ENCODE assay signal across 10 mouse cellular contexts in genomic region chr8:123787254-123787897, GRCm38 (mm10). TPM values are rescaled to one million over a fixed set of nuclear protein-coding genes. Genes with fewer than 3 reads are reported as not detected.
DNase-seq lines count a peak whose midpoint lies in the region; ATAC-seq lines count a peak whose summit lies in the region.
"Had no signal": no experiment of that assay in that cellular context is flagged by ENCODE, and none has a peak within 500 bp of the region (broad histone marks: within the 10 kb centered on the region; RNA-seq: fewer than 3 reads in every experiment).

No protein-coding gene starts in this region.

- H3K9me3 ChIP-seq in heart, embryonic 14.5 days (ENCODE audit: control insufficient read depth, low read length): no peaks in the 10 kb centered on the region
- no peaks in the 10 kb centered on the region for H3K9me3 ChIP-seq in liver, embryonic 16.5 days (replicated peaks; ENCODE audit: control insufficient read depth, low read length)
- H3K9me3 ChIP-seq: hindbrain, embryonic 10.5 days had no signal

- WGBS in heart, embryonic 14.5 days: 34% methylated on average over 21 of the region's 21 CpGs
- 23% methylated on average over 21 of the region's 21 CpGs for WGBS in liver, embryonic 16.5 days (ENCODE audit: insufficient replicate concordance)

- H3K9ac ChIP-seq in heart, embryonic 14.5 days (ENCODE audit: low read length): no peak overlapping the region
- H3K9ac ChIP-seq in liver, embryonic 16.5 days (ENCODE audit: low read depth, low read length): no peak overlapping the region

- no peak overlapping the region for H3K27ac ChIP-seq in heart, embryonic 14.5 days (replicated peaks in 1 of 2; ENCODE audit: control insufficient read depth in 1 of 2, insufficient read depth in 1 of 2, low read depth in 2 of 2, low read length in 2 of 2)
- no peak overlapping the region for H3K27ac ChIP-seq in liver, embryonic 16.5 days (ENCODE audit: low read length)
- H3K27ac ChIP-seq: hindbrain, embryonic 10.5 days had no signal

- no peak for ATAC-seq in heart, embryonic 14.5 days (ENCODE audit: insufficient number of reproducible peaks, insufficient read depth, low FRiP score, low read depth)
- no peak for ATAC-seq in liver, embryonic 16.5 days (ENCODE audit: low read depth)

- DNase-seq in heart, postnatal 36 days: no peak
- peak; percentile 82 for DNase-seq in A20 (ENCODE audit: low read depth, low spot score)
- DNase-seq in MN1 (ENCODE audit: low spot score): peak; percentile 86
- no peak for DNase-seq in urinary bladder, adult 18-20 months (ENCODE audit: low spot score in 2 of 2)
- DNase-seq in ovary, postnatal 14 days (ENCODE audit: low spot score): no peak
- DNase-seq in frontal cortex, adult 2 months (ENCODE audit: extremely low spot score in 1 of 2, low spot score in 1 of 2): no peak
- DNase-seq: right cerebral cortex, postnatal 4 days had no signal

- no peaks in the 10 kb centered on the region for H3K36me3 ChIP-seq in heart, embryonic 14.5 days (ENCODE audit: control insufficient read depth, insufficient read depth, low read length)
- H3K36me3 ChIP-seq in liver, embryonic 16.5 days (ENCODE audit: control insufficient read depth, insufficient read depth): no peaks in the 10 kb centered on the region
- H3K36me3 ChIP-seq: hindbrain, embryonic 10.5 days had no signal

- H3K4me2 ChIP-seq in heart, embryonic 14.5 days (ENCODE audit: low read length): peak overlapping the region; percentile 41
- peak overlapping the region; percentile 32 for H3K4me2 ChIP-seq in liver, embryonic 16.5 days (ENCODE audit: low read depth, low read length)

- no peak overlapping the region for H3K4me3 ChIP-seq in heart, embryonic 14.5 days (ENCODE audit: control insufficient read depth in 1 of 2, insufficient read depth in 1 of 2, low read depth in 1 of 2, low read length in 2 of 2)
- H3K4me3 ChIP-seq in liver, embryonic 16.5 days (ENCODE audit: low read depth, low read length): peak overlapping the region; percentile 6; the same call in 1 of the 2 replicates
- H3K4me3 ChIP-seq: hindbrain, embryonic 10.5 days had no signal

- H3K27me3 ChIP-seq in heart, embryonic 14.5 days (ENCODE audit: control insufficient read depth, insufficient read depth, low read length): no peaks in the 10 kb centered on the region; the same call in 1 of the 2 replicates
- H3K27me3 ChIP-seq in liver, embryonic 16.5 days (ENCODE audit: control insufficient read depth, insufficient read depth, low read depth, low read length): no peaks in the 10 kb centered on the region

- intact Hi-C loops in heart, postnatal 36 days (cut with DNase I): no loop called here

- H3K4me1 ChIP-seq in heart, embryonic 14.5 days (ENCODE audit: control insufficient read depth in 2 of 2, insufficient read depth in 2 of 2, low read length in 2 of 2): peaks cover 0 to 3% of the 10 kb centered on the region in 2 experiments; a peak in 2 of 4 replicates
- no peaks in the 10 kb centered on the region; the same call in none of the 2 replicates for H3K4me1 ChIP-seq in liver, embryonic 16.5 days (ENCODE audit: control insufficient read depth, low read depth, low read length)

RNA-seq across cellular contexts. Expression of gene Rab4a, which starts 18.4 kb away (rescaled TPM):
- 31.7 and 34.7 TPM in 2 replicates for polyA plus RNA-seq in heart, embryonic 14.5 days (2014; fragmentation: Nextera tagmentation; extraction: Ambion mirVana)
- 1 to 10 TPM; 7.3 to 7.9 TPM for total RNA-seq in heart, postnatal 36 days (2021)
- polyA plus RNA-seq in liver, embryonic 16.5 days (2015; fragmentation: Nextera tagmentation; extraction: Ambion mirVana): 34.8 and 37.8 TPM in 2 replicates
- 67.3 and 73.3 TPM in 2 replicates for polyA plus RNA-seq in frontal cortex, adult 2 months (2012; rRNA removed)

Comparison
In these comparisons a context has a peak if more than half of its experiments do, and no peak if none do; other contexts are left out.
1. DNase-seq: peak in A20 (single experiment) and MN1 (single experiment); none in heart, postnatal 36 days (0 of 2), urinary bladder, adult 18-20 months (0 of 2), ovary, postnatal 14 days (single experiment) and frontal cortex, adult 2 months (0 of 2).